Mouse (Mus musculus) ES-Bruce4 (cell line): Measurements from ENCODE around the gene Tekt3.

ENCODE experiments used
- CTCF ChIP-seq: IDR thresholded peaks from one replicate; pipeline ENCODE4 v1.8.1; 2011; ENCODE audit warnings: low read depth, low read length
- EP300 ChIP-seq: IDR thresholded peaks from 2 replicates; pipeline ENCODE4 v1.6.1; 2011; ENCODE audit warnings: low read depth, low read length; ENCODE audit not compliant: insufficient read depth

DNA sequence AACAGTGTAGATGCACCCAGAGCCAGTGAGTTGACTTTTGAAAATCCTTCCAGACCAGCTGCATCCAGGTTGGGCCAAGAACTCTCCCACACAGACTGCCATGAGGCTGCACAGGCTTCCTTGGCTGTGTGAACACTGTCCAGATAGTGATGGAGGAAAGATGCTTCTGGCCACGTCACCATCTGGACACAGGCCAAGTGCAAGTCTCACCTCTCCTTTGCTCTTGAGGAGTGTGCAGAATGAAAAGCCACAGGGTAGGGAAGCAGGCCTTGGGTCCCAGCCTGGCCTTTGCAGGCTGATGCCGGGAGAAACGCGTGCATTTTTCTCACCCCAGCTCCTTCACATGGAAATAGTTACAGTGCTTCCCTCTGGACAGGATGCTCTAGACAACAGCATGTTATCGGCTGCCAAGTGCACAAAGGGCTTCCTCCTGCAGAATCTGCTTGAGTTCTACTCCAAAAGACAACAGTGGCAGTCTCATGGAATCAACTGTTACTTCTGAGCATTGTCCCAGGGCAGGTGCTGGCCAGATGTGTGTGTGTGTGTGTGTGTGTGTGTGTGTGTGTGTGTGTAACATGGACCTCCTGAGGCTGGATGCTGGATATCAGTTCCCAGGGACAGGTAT lies 64.5 kb downstream of the Tekt3 start:
- TF ChIP-seq CTCF (no peak), EP300 (no peak)
